Mouse (Mus musculus) retina, postnatal 7 days (tissue): ENCODE results near the gene Wdhd1.

Source experiments
- DNase-seq: peaks from one replicate; pipeline ENCODE4 v3.0.0-alpha.2; 2012; ENCODE audit warnings: low read depth, low spot score

Wdhd1 gene

DNA sequence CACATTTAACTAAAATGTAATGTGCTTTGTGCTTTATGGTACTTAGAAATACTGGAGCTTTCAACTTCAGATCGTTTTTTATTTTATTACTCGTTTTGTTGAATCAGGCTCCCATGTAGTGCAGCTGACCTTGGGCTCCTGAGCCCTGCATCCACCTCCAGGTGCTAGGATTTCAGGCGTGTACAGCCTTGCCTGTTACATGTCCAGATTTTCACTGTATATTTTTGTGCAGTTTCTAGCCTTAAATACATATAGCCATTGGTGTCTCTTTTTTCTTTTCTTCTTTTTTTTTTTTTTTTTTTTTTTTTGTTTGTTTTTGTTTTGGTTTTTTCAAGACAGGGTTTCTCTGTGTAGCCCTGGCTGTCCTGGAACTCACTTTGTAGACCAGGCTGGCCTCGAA is 4.9 kb upstream of the Wdhd1 start:
- DNase-seq: no peak

DNA sequence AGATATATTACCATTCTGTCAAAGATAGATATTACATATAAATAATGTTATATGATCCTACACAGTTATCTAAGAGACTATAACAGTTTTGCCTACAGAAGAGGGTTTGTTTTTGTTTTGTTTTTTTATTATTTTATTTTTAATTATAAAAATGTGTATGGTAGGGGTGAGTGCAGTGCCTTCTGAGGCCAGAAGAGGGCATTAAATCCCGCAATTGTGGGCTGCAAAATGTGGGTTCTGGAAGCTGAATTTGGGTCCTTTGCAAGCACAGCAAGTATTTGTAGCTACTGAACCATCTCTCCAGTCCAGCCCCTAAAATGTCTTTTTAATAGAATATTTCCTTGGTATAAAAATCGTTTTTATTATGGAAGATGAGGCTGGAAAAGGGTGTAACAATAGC is 2.4 kb upstream of the Wdhd1 start:
- DNase-seq: no peak

DNA sequence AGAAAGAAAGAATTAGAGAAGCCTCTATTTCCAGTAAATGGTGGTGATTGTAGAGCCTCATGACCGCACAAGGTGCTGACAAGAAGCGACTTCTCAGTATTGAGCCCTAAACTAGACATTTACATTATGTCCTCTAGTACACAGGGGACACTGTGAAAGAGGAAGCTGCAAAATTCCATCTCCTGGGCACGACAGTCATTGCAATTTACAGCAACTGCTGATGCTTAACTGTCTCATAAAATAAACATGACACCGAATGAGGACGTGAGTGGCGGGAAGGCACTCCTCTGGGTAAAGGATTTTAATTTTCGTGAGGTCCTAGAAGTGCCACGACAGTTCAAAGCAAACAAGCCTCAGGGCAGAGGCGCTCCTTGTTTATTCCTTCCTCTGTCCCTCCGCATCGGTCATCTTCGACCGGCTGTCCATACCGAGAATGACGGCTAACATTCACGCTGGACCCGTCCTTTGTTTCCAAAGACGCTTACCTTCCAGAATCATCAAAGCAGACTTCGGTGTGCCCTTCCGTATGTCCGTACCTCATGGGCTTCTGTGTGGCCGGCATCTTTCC is 537 bp downstream of the Wdhd1 start:
- no peak for DNase-seq

DNA sequence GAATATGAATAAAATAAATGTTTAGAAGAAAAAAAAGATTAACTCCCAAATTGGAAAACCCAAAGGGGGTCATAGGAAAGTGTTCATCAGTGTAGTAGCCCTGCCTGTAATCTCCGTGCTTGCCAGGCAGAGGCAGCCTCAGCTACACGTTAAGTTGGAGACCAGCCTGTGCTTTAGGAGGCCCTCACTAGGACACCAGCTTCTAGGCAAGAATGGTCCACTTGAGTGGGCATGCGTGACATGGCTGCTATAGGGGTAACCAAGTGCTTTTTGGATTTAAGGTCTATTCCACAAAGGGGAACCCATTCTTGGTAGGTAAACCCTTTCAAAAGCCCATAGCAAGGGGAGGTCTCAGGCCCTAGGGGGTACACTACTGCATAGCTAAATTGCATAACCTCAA is 1.2 kb downstream of the Wdhd1 start:
- no peak for DNase-seq

DNA sequence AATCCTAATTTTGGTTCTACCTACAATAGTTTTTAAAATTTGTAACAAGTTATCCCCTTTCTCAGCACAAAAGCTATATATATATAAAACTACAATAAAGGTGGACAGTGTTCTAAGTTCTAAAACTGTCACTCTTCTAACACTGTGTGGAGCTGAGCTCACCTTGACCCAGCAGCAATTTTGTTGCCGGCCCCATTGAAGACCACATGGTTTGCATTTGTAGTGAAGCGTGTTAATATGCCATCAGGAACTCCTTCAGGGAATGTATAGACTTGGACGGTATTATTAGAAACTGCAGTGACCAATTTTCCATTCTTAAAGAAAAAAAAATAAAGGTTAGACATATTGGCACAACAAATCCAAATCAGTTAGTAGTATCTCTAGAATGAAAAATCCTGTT is 2.9 kb downstream of the Wdhd1 start:
- no peak for DNase-seq

DNA sequence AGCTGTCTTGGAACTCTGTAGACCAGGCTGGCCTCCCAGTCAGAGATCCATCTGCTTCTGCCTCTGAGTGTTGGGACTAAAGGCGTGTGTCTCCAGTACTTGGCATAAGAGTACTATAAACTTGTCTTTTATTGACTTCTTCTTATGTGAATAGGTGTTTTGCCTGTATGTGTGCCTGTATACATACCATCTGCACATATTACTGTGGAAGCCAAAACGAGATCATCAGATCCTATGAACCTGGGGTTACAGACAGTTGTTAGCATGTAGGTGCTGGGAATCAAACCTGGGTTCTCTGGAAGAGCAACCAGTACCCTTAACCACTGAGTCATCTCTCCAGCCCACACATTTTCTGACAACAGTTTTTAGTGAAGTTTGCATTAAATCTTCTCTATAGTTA is 7.0 kb downstream of the Wdhd1 start:
- no peak for DNase-seq

DNA sequence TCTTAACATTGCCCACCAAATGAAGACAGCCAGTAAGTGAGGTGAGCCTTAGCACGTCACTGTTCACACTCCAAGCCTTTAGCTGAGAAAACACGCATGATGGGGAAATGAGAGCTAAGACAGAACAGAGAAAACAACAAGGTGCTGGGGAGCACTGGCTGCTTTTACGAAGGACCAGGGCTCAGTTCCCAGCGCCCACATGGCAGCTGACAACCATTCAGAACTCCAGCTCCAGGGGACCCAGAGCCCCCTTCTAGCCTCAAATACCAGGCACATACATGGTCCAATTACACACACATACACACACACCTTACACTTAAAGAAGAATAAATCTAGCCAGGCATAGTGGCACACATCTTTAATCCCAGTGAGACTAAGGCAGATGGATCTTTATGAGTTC is 7.6 kb downstream of the Wdhd1 start:
- DNase-seq: no peak

DNA sequence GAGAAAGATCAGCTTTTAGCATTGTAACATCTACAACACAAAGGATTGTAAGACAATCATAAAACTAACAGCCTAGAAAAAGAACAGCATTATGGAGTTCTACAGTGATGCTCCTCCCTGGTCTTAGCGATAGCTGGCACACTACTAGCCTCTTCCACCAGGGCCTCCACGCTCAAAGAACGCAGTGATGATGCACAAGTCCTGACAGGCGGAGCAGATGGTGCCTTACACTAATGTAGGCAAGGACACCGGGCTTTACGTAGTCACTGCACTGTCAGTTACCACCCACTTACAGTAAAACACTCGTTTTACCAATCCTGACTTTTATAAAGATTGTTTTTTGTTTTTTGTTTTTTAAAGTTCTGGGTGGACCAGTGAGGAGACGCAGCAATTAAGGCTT is 10.8 kb downstream of the Wdhd1 start:
- DNase-seq: no peak

DNA sequence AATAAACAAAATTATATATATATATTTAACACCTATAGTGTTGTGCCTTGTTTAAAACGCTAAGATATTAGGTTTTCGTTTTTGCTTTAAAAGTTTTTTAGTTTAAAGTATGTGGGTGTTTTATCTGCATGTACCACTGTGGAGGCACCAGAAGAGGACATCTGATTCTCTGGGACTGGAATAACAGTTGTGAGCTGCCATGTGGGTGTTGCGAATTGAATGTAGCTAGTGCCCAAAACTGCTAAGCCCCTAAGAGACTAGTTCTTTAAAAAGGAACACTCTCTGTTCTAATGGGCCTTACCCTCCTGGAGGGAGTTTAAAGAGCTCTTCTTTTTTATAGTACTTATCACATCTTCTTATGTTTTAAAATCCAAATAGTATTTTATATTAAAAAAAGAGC is 11.8 kb downstream of the Wdhd1 start:
- no peak for DNase-seq

DNA sequence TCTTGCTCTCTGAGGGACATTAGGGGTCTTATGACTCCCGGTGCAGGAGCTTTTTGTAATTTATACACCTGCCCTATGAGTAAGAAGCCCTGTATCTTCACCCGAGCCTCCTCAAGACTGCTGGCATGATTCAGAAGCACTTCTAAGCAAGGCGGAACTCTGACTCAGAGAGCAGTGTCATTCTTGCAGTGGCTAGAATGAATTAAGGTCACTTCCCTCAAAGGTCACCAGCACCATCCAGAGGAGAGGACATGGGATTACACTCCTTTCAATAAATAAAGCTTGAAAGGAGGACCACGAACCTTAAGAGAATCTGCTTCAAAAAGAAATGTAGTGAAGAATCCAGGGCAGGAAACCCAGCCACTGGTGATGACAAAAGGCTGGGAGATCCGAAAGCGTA is 26.8 kb downstream of the Wdhd1 start:
- no peak for DNase-seq

DNA sequence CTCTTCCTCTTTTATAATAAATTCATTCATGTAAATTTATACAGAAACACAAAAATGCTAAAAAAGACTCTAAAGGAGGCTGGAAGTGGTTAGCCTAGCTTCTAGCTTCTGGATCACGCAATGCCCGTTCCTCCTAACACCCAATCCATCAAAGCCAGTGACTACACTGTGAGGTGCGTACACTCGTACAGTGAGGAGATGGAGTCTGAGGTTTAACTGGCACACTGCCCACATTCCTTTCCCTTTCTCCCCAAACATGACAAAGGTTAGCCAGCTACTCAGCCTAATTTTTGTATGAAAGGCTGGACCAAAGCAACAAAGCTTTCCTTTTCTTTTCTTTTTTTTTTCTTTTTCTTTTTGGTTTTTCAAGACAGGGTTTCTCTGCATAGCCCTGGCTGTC is 33.9 kb downstream of the Wdhd1 start:
- DNase-seq: no peak

DNA sequence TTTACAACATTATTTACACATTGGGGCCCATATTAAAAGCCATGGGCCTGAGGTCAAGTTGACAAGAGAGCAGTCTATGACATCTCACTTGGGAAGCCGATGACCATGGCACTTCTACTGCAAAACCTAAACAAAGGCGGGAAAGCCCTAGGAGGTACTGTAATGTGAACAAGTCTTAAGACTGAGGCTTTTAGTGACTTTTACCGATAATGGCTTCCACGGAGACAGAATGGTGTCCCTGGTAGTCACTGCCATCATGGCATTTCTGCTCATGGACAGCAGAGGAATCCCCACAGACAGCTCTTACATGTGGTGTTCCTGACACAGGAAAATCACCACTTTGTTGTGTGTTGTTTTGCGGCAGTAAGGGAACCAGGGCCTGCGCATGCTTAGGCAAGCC is 35.6 kb downstream of the Wdhd1 start:
- DNase-seq: no peak

DNA sequence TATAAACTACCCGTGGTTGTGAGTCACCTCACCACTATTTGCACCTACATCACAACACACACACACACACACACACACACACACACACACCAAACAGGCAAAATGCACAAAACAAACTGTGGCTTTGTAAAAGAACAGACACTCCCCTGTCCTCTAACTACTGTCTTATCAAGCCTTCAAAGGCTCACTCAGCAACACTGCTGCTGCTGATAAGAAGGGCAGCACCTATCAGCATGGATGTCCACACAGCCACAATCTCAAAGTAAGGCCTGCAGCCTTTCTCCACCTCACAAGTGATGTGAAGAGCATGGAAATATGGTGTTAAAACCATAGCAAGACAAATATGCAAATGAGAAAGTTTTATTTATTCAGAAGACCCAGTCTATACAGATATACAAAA is 36.1 kb downstream of the Wdhd1 start:
- no peak for DNase-seq

DNA sequence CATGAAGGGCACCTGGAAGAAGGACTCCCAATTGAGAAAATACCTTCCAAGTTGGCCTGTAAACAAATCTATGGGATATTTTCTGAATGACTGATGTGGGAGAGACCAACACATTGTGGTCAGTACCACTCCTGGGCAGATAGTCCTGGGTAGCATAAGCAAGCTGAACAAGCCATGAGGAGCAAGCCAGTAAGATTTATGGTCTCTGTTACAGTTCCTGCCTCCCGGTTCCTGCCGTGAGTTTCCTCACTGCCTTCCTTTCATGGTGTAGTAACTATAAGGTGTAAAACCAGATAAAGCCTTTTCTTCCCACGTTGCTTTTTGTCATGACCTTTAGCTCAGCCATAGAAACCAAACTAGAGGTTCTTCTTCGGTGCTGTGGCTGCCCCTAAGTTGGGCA is 39.4 kb downstream of the Wdhd1 start:
- no peak for DNase-seq

DNA sequence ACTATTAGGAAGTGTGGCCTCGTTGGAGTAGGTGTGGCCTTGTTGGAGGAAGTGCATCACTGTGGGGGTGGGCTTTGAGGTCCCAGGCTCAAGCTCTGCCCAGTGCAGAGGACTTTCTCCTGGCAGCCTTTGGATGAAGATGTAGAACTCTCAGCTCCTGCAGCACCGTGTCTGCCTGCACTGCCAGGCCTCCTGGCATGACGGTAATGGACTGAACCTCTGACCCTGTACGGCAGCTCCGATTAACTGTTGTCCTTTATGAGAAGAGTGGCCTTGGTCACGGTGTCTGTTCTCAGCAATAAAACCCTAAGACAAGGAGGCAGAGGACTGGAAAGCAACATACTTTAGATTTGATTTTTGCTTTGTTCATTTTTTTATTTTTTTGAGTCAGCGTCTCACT is 40.2 kb downstream of the Wdhd1 start:
- no peak for DNase-seq

DNA sequence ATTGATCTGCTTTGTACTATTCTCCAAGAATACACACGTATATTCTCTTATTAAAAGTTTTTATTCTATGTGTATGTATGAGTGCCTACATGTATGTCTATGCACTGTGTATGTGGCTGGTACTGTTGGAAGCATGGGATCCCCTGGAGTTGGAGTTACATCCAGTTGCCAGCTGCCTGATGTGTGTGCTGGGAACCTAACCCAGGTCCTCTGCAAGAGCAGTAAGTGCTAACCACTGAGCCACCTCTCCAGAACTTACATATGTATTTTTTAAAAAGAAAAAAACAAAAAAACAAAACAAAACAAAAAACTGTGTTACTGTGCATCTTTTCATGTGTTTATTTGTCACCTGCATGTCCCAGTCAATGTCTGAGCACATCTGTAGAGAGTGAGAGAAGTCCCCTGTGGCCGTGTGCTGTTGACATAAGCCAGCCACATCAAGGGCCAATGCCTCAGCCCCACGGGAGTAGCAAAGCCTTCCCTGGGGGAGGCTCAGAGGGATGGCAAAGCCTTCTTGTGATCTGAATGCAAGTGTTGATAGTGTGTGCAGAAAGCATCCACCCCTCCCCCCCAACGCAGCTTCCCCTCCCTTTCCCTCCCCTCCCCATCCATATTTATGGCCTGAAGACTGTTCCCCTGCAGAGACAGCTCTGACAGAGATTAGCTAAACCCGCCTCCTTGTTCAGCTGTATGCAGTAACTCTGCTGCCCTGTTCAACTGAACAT is 42.0 kb downstream of the Wdhd1 start:
- DNase-seq: no peak

DNA sequence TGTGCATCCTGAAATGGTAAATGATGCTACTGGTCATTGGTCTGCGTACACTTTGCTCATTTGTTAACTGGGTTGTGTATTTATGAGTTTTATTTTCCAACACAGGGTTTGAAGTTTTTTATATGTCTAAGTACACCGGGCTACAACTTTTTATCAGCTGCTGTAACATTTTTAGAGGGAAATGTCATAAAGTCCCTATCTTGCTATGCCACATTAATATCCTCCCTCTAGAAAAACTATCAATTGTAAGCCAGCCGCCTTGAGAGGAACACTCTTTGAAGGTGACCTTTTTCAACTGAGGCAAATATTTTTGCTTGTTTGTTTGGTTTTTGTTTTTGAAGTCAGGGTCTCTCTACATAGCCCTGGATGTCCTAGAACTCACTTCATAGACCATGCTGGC is 42.6 kb downstream of the Wdhd1 start:
- DNase-seq: no peak

DNA sequence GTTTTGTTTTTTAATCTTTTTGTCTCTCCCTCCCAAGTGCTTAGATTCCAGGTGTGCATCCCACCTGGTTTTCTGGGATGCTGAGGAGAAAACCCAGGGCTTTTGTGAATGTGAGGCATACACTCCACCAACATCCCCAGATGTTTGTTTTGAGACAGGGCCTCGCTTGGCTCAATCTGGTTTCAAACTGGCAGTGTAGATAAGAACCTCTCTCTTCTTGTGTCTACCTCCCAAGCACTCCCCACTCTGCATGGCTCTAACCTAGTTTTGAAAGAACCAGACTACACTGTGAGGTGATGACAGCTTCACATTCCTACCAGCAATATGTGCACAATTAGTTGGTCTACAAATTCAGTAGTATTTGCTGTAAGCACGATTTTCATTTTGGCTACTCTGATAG is 43.1 kb downstream of the Wdhd1 start:
- no peak for DNase-seq

DNA sequence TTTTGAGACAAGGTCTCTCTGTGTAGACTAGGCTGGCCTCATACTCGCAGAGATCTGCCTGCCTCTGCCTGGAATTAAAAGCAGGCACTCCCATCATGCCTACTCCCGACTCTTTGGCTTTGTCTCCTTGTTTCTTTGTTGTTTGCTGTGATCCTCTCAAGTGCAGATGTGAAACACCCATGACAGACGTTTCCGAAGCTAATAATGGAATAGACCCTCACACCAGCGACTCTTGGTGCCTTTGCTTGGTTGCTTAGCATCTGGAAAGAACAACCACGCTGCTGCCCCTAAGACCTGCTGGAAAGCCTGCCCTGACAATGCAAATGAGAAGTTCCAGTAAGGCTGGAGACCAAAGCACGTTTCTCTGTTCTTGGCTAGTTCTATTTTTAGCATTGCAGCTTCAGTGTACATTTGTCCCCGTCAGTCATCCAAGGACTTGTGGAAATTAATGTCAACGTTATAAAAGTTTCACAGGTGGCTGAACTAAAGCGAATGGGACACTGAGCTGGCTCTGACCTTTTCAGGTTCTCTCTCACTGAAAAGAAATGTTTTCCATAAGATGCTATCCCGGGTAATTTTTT is 46.8 kb downstream of the Wdhd1 start:
- no peak for DNase-seq

DNA sequence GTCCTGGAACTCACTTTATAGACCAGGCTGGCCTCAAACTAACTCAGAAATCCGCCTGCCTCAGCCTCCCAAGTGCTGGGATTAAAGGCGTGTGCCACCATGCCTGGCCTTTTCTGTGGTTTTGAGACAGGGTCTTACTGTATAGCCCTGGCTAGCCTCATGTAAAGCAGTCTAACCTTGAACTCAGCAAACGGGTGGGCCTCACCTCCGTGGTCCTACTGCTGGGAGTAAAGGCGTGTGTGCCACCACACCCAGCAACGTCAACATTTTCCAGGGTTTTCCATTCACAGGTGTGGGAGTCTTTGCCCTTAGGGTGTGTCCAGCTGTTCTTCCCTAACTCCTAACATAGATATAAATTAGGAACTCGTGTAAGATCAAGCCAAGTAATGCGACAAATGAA is 50.7 kb downstream of the Wdhd1 start:
- DNase-seq: no peak

DNA sequence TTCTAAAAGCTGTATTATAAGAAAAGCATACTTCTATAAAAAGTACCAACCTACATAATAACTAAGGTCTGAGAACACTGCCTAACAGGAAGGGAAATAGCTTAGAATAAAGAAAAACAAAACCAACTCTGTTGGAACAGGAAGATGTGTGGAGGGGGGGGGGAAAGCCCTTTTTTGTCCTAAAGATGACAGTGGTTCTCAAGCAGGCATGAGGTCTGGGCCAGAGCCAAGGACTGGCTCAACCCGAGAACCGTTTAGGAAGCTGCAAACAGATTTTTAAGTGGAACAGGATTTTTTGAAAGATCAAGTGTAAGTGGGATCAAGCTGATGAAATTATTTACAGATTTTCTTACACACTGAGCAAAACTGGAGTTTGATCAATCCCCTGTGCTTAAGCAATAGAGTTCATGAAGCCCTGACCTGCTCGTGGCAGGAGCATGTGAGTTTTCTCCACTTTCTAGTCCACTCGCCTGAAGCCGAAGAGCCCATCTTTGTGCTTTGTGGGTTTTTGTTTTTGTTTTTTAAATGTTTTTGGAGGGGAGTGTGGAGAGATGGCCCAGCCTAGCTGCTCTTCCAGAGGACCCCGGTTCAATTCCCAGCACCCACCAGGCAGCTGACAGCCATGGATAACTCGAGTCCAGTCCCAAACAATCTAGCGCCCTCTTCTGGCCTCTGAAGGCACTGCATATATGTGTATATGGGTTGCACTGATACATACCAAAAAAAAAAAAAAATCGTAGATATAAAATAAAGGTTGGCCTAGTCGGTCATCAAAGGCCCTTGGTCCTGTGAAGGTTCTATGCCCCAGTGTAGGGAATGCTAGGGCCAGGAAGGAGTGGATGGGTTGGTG is 52.0 kb downstream of the Wdhd1 start:
- no peak for DNase-seq

DNA sequence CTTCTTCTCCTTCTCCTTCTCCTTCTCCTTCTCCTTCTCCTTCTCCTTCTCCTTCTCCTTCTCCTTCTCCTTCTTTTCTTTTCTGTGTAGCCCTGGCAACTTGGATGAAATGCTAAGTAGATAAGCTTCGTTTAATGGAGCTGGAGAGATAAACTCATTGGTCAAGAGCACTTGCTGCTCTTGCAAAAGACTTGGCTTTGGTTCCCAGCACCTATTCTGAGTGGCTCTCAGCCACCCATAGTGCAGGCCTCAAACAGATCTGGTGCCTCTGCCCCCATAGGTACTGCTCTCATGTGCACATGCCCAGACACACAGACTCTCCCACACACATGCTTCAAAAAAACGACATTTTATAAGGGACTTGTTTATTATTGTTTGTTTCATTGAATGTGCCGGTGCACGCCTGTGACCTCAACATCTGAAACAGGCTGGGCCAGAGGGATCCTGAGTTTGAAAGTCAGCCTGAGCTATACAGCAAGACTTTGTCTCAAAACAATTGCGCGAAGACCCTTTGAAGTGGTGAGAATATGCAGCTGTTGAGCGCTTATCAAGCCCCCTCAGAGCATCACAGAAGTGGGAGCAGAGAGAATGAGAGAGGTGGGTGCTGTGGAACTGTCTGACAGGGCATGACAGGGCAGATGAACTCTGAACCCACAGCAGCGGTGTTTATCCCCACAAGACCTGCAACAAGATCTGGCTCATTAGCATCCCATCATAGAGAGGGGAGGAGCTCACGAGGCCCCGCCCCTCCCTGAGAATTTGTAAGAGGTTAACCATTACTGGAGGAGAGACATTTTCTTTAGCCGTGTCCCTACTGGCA is 53.8 kb downstream of the Wdhd1 start:
- no peak for DNase-seq
